Mouse (Mus musculus): ENCODE results near the gene Chst11.

GRCm38 (mm10) chr10:82962018-82962417 is 23.3 kb upstream of the Chst11 start:
- no peak for TF ChIP-seq CTCF (IDR thresholded peaks at IDR 0.05; ENCODE audit: low read depth)
- no peak for TF ChIP-seq EP300 (IDR thresholded peaks at IDR 0.05; ENCODE audit: low read depth)
